Mouse (Mus musculus): ENCODE data around the gene Izumo4. TPM values are rescaled to one million over a fixed set of nuclear protein-coding genes. Genes with fewer than 3 reads are reported as not detected.

Gene Izumo4
- polyA plus RNA-seq, 1 experiment from 2014 or later: 46.8 TPM

DNA sequence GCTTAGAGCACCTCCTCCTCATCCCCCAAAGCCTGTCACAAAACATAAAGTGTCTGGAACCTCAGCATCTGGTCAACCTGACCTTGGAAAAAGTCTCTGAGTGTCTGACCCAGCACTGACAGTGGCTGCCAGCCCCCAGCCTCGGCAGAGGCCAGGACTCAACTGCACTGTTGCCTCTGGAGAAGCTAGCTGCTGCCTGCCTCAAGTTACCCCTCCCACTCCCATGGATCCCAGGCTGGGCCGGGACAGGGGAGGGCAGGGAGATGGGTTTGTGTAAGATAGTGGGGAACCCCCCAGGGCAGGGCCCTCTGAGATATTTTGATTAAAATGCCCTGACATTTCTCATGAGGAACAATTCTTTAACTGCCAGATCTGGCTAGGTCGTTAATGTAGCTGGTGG lies 3.0 kb downstream of the Izumo4 start:
- Histone ChIP-seq H3K9me3 (replicated peaks) (no peaks in the 10 kb centered on the region), H3K4me2 (no peak overlapping the region), H3K27me3 (replicated peaks) (no peaks in the 10 kb centered on the region), H3K4me3 (replicated peaks) (no peak overlapping the region), H3K36me3 (peaks cover 47% of the 10 kb centered on the region), H3K4me1 (peaks cover 38% of the 10 kb centered on the region), H3K9ac (replicated peaks) (no peak overlapping the region), H3K27ac (replicated peaks) (no peak overlapping the region)
- ATAC-seq (ENCODE audit: low FRiP score): no peak
- WGBS: 77% methylated on average over 3 of the region's 3 CpGs

DNA sequence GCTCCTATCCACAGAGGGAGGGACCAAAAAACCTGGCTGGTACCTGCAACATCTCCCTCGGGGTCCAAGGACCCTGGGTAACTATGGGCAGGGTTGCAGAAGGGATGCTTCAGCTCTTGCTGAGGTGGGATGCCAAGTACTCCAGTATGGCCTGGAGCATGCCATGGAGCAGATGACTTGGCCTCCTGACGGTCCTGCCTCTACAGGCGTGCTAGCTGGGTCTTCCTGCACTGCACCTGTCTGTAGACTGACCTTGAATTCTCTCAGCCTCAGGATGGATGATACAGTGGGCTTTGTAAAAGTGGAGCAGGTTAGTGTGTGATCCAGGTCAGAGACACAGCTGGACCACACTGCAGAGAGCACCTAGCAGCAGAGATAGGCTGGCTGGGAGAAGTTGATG lies 3.5 kb downstream of the Izumo4 start:
- no peak overlapping the region for H3K27ac ChIP-seq (replicated peaks)
- H3K27me3 ChIP-seq (replicated peaks): no peaks in the 10 kb centered on the region
- peaks cover 33% of the 10 kb centered on the region for H3K4me1 ChIP-seq
- H3K36me3 ChIP-seq: peaks cover 52% of the 10 kb centered on the region
- H3K4me3 ChIP-seq (replicated peaks): no peak overlapping the region
- WGBS: 81% methylated on average over 3 of the region's 3 CpGs
- no peak for ATAC-seq (ENCODE audit: low FRiP score)
- no peak overlapping the region for H3K9ac ChIP-seq (replicated peaks)
- no peak overlapping the region for H3K4me2 ChIP-seq
- H3K9me3 ChIP-seq (replicated peaks): no peaks in the 10 kb centered on the region

- Histone ChIP-seq H3K4me3 (replicated peaks) (no peak overlapping the region), H3K27ac (replicated peaks) (no peak overlapping the region), H3K9me3 (replicated peaks) (no peaks in the 10 kb centered on the region), H3K4me1 (no peaks in the 10 kb centered on the region), H3K9ac (replicated peaks) (no peak overlapping the region), H3K4me2 (no peak overlapping the region), H3K27me3 (replicated peaks) (no peaks in the 10 kb centered on the region), H3K36me3 (peaks cover 97% of the 10 kb centered on the region)
- WGBS: 88% methylated on average over 3 of the region's 3 CpGs
- ATAC-seq (ENCODE audit: low FRiP score): no peak
These were observed 8.8 kb downstream of the Izumo4 start for GRCm38 (mm10) chr10:80710834-80711233.

- Histone ChIP-seq H3K27ac (replicated peaks) (no peak overlapping the region), H3K9me3 (replicated peaks) (no peaks in the 10 kb centered on the region), H3K4me2 (no peak overlapping the region), H3K4me1 (no peaks in the 10 kb centered on the region), H3K4me3 (replicated peaks) (no peak overlapping the region), H3K9ac (replicated peaks) (no peak overlapping the region), H3K36me3 (peaks cover 95% of the 10 kb centered on the region), H3K27me3 (replicated peaks) (no peaks in the 10 kb centered on the region)
- WGBS: 72% methylated on average over 1 of the region's 1 CpGs
- ATAC-seq (ENCODE audit: low FRiP score): no peak
These were observed 15.3 kb downstream of the Izumo4 start for GRCm38 (mm10) chr10:80717281-80717680.

DNA sequence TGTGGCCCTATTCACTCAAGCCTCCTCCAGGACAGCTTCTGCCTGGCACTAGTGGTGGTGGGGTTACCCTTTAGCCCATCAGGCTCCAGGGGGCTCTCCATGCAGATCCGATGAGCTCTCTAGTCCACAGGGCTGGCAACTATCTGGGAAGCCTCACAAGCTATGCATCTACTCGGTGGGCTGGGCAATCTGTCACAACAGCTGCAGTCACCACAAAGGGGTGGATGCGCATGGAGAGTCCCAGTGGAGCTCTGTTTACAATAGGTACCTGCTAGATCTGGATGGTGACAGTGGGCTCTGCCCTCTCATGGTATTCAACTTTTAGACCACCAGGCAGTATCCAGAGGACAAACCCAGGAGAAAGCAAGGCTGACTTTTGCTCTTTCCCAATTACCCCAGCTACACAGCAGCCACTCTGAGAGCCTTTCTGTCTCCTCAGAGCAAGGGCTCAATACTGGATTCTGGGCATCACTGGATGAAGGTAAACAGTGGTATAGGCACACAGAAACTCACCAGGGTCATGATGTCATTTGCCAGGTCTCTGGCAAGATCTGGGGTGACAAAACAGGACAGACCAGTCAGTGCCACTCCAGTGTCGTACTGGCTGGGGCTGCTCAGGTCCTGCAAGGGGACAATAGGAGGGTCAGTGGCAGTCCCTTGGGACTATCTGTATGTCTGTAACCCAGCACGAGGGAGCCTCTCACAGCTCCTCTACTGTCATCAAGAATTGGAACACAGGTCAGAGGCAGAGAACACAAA lies 25.6 kb downstream of the Izumo4 start:
- ATAC-seq (ENCODE audit: low FRiP score): no peak
- Histone ChIP-seq H3K27ac (replicated peaks) (no peak overlapping the region), H3K27me3 (replicated peaks) (no peaks in the 10 kb centered on the region), H3K9ac (replicated peaks) (no peak overlapping the region), H3K4me3 (replicated peaks) (no peak overlapping the region), H3K9me3 (replicated peaks) (no peaks in the 10 kb centered on the region), H3K4me1 (no peaks in the 10 kb centered on the region), H3K36me3 (peaks cover 95% of the 10 kb centered on the region), H3K4me2 (no peak overlapping the region)
- WGBS: 86% methylated on average over 5 of the region's 5 CpGs

GRCm38 (mm10) chr10:80732611-80733101 lies 30.7 kb downstream of the Izumo4 start:
- Histone ChIP-seq H3K4me2 (no peak overlapping the region), H3K9me3 (replicated peaks) (no peaks in the 10 kb centered on the region), H3K27me3 (replicated peaks) (no peaks in the 10 kb centered on the region), H3K9ac (replicated peaks) (no peak overlapping the region), H3K4me3 (replicated peaks) (no peak overlapping the region), H3K4me1 (peaks cover 20% of the 10 kb centered on the region), H3K36me3 (peaks cover 59% of the 10 kb centered on the region), H3K27ac (replicated peaks) (no peak overlapping the region)
- WGBS: 91% methylated on average over 6 of the region's 6 CpGs
- no peak for ATAC-seq (ENCODE audit: low FRiP score)

- ATAC-seq (ENCODE audit: low FRiP score): no peak
- peaks cover 21% of the 10 kb centered on the region for H3K36me3 ChIP-seq
- no peaks in the 10 kb centered on the region for H3K27me3 ChIP-seq (replicated peaks)
- peak overlapping the region; percentile 6 for H3K27ac ChIP-seq (replicated peaks)
- no peak overlapping the region for H3K4me2 ChIP-seq
- 65% methylated on average over 5 of the region's 5 CpGs for WGBS
- H3K4me3 ChIP-seq (replicated peaks): no peak overlapping the region
- H3K9me3 ChIP-seq (replicated peaks): no peaks in the 10 kb centered on the region
- no peak overlapping the region for H3K9ac ChIP-seq (replicated peaks)
- peaks cover 55% of the 10 kb centered on the region for H3K4me1 ChIP-seq
These were observed 34.7 kb downstream of the Izumo4 start for GRCm38 (mm10) chr10:80736731-80737130.

DNA sequence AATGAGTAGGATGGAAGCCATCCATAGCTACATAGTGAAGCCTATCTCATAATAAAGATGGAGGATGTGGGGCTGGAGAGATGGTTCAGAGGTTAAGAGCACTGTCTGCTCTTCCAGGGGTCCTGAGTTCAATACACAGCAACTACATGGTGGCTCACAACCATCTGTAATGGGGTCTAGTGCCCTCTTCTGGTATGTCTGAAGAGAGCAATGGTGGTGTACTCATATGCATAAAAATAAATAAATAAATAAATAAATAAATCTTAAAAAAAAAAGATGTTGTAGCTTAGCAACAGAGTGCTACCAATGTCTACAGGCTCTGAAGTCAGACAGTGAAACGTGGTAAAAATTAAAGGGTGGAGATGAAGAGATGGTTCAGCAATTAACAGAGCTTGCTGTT lies 36.7 kb downstream of the Izumo4 start:
- ATAC-seq (ENCODE audit: low FRiP score): no peak
- H3K9ac ChIP-seq (replicated peaks): no peak overlapping the region
- 57% methylated on average over 1 of the region's 1 CpGs for WGBS

GRCm38 (mm10) chr10:80741146-80741545 lies 39.2 kb downstream of the Izumo4 start:
- peak overlapping the region; percentile 97 for H3K4me2 ChIP-seq
- ATAC-seq (ENCODE audit: low FRiP score): no peak
- H3K4me1 ChIP-seq: peaks cover 54% of the 10 kb centered on the region
- H3K9me3 ChIP-seq (replicated peaks): no peaks in the 10 kb centered on the region
- H3K27ac ChIP-seq (replicated peaks): peak overlapping the region; percentile 89
- peak overlapping the region; percentile 99 for H3K4me3 ChIP-seq (replicated peaks)
- H3K36me3 ChIP-seq: 0 out of 2 replicates have a peak, but pooled peaks cover 9% of the 10 kb centered on the region
- H3K9ac ChIP-seq (replicated peaks): peak overlapping the region; percentile 99
- 0 out of 2 replicates have a peak, but pooled peaks cover under 1% of the 10 kb centered on the region for H3K27me3 ChIP-seq (replicated peaks)
- 31% methylated on average over 5 of the region's 5 CpGs for WGBS

More for the DNA sequence above, 36.7 kb downstream of the Izumo4 start:
- peaks cover 9% of the 10 kb centered on the region; the same call in 1 of the 2 replicates for H3K36me3 ChIP-seq
- peaks cover 60% of the 10 kb centered on the region for H3K4me1 ChIP-seq
- no peaks in the 10 kb centered on the region for H3K9me3 ChIP-seq (replicated peaks)
- H3K27me3 ChIP-seq (replicated peaks): no peaks in the 10 kb centered on the region
- no peak overlapping the region for H3K27ac ChIP-seq (replicated peaks)
- no peak overlapping the region for H3K4me3 ChIP-seq (replicated peaks)
- H3K4me2 ChIP-seq: no peak overlapping the region

DNA sequence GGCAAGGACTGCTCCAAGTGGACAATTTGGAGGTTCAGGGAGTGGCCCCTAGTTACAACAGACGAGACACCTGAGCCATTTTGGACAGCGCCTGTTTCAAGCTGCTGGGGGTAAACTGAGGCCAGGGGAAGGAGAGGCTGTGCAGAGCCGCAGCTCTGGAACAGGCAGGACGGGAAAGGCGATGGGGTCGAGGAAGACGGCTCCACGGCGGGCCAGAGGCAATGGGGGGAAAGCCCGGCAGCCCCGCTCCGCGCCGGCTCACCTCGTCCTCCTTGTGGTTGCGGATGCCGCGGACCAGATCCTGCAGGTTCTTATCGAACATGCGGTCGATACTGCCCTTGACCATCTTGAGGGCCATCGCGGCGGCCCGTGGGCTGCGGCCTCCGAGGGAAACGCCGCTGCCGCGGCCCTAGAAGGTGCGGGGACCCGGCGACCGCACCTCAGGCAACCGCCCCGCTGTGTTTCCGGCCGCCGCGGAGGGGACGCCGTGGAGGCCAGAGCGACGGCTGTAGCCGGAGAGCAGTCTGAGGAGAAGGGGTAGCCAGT lies 39.7 kb downstream of the Izumo4 start:
- Histone ChIP-seq H3K36me3 (0 out of 2 replicates have a peak, but pooled peaks cover 7% of the 10 kb centered on the region), H3K4me3 (replicated peaks) (peak overlapping the region; percentile 99), H3K9ac (replicated peaks) (peak overlapping the region; percentile 99), H3K9me3 (replicated peaks) (no peaks in the 10 kb centered on the region), H3K4me1 (peaks cover 50% of the 10 kb centered on the region), H3K27ac (replicated peaks) (peak overlapping the region; percentile 89), H3K27me3 (replicated peaks) (0 out of 2 replicates have a peak, but pooled peaks cover 4% of the 10 kb centered on the region), H3K4me2 (peak overlapping the region; percentile 97)
- under 1% methylated on average over 46 of the region's 46 CpGs for WGBS
- ATAC-seq (ENCODE audit: low FRiP score): peak; percentile 35

- ATAC-seq (ENCODE audit: low FRiP score): peak; percentile 99
- Histone ChIP-seq H3K4me1 (peaks cover 43% of the 10 kb centered on the region), H3K4me3 (replicated peaks) (peak within 1 kb of the TSS; percentile 99), H3K9ac (replicated peaks) (peak within 1 kb of the TSS; percentile 99), H3K36me3 (0 out of 2 replicates have a peak, but pooled peaks cover 2% of the 10 kb centered on the region), H3K4me2 (peak within 1 kb of the TSS; percentile 97), H3K27me3 (replicated peaks) (0 out of 2 replicates have a peak, but pooled peaks cover 4% of the 10 kb centered on the region), H3K9me3 (replicated peaks) (no peaks in the 10 kb centered on the region), H3K27ac (replicated peaks) (peak within 1 kb of the TSS; percentile 89)
- WGBS: 2% methylated on average over 25 of the region's 25 CpGs
These were observed 40.4 kb downstream of the Izumo4 start, which contains the start of gene Ap3d1 for GRCm38 (mm10) chr10:80742180-80742978. Gene Ap3d1, minus strand, starts transcription at chr10:80742264.
